Mouse (Mus musculus) megakaryocyte, embryonic 14.5 days (primary cell): ENCODE data around the gene Olfr70.

Experiments
- FLI1 ChIP-seq: IDR thresholded peaks from 2 replicates; pipeline ENCODE4 v1.6.1; 2012; ENCODE audit warnings: low read length, inconsistent platforms, mixed read lengths
- GATA1 ChIP-seq: IDR thresholded peaks from 3 replicates; pipeline ENCODE4 v1.6.1; 2012; ENCODE audit warnings: mixed read lengths, low read length, inconsistent platforms, borderline replicate concordance

DNA sequence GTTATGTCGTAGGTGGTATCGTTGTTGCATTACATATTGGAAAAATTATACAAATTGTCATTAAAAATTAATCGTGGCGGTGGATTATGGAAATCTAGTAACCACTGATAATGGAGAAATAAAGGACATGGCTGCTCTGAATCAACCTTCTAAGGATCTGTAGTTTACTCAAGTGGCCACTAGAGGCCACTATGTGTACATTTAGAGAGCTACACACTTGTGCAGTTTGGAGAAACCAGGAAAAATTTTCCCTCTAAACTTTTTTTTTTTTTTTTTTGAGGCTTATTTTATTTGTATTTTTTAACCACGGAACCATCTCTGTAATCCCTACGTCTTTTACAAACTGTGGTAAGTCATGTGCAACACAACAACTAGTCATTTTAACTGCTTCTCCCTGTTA, 44.6 kb upstream of the Olfr70 start:
- no peak for TF ChIP-seq GATA1
- no peak for TF ChIP-seq FLI1
